Mouse (Mus musculus) neural tube, embryonic 13.5 days (tissue): Measurements from ENCODE around the gene Tyw1. TPM values are rescaled to one million over a fixed set of nuclear protein-coding genes. Genes with fewer than 3 reads are reported as not detected.

ENCODE experiments used
- ATAC-seq: fragments of 200-750 bp; cut with Nextera tagmentation; 2 replicates; pipeline ENCODE4 v1.8.0; 2017; ENCODE audit warnings: low read depth, mild to moderate bottlenecking, moderate TSS enrichment, moderate library complexity
- H3K27ac ChIP-seq: fragments of 300-500 bp; sonication (generic); replicated peaks from 2 replicates; pipeline ENCODE4 v1.5.1; 2015; ENCODE audit warnings: moderate library complexity, mild to moderate bottlenecking, inconsistent platforms
- H3K27me3 ChIP-seq: fragments of 300-500 bp; sonication (generic); 2 replicates; pipeline ENCODE4 v1.6.1; 2015; ENCODE audit warnings: mild to moderate bottlenecking, inconsistent platforms
- H3K36me3 ChIP-seq: fragments of 300-500 bp; sonication (generic); 2 replicates; pipeline ENCODE4 v1.6.1; 2015; ENCODE audit warnings: mild to moderate bottlenecking, inconsistent platforms
- H3K4me1 ChIP-seq: fragments of 300-500 bp; sonication (generic); replicated peaks from 2 replicates; pipeline ENCODE4 v1.6.1; 2015; ENCODE audit warnings: inconsistent platforms
- H3K4me2 ChIP-seq: fragments of 300-500 bp; sonication (generic); 2 replicates; pipeline ENCODE4 v1.6.1; 2015; ENCODE audit warnings: inconsistent platforms, mild to moderate bottlenecking, moderate library complexity
- H3K4me3 ChIP-seq: fragments of 300-500 bp; sonication (generic); 2 replicates; pipeline ENCODE4 v1.5.1; 2015; ENCODE audit warnings: mild to moderate bottlenecking, inconsistent platforms
- H3K9ac ChIP-seq: fragments of 300-500 bp; sonication (generic); 2 replicates; pipeline ENCODE4 v1.6.1; 2015; ENCODE audit warnings: moderate library complexity, mild to moderate bottlenecking, inconsistent platforms
- H3K9me3 ChIP-seq: fragments of 300-500 bp; sonication (generic); 2 replicates; pipeline ENCODE4 v1.6.1; 2016; ENCODE audit warnings: inconsistent platforms
- WGBS: fragments of 180-500 bp; shearing (Covaris S2); methylation state at CpG from one replicate; pipeline ENCODE4 v1.1.7; 2015; 5-methylcytosine and 5-hydroxymethylcytosine counted together
- polyA plus RNA-seq: library from polyadenylated mRNA; unstranded; fragments of >200 nt; fragmentation: Nextera tagmentation; extraction: Ambion mirVana; gene quantifications from 2 replicates; pipeline ENCODE4 v1.2.1, GENCODE M21; 2015

Tyw1 gene
- polyA plus RNA-seq = 23.2 and 27.0 TPM in 2 replicates

DNA sequence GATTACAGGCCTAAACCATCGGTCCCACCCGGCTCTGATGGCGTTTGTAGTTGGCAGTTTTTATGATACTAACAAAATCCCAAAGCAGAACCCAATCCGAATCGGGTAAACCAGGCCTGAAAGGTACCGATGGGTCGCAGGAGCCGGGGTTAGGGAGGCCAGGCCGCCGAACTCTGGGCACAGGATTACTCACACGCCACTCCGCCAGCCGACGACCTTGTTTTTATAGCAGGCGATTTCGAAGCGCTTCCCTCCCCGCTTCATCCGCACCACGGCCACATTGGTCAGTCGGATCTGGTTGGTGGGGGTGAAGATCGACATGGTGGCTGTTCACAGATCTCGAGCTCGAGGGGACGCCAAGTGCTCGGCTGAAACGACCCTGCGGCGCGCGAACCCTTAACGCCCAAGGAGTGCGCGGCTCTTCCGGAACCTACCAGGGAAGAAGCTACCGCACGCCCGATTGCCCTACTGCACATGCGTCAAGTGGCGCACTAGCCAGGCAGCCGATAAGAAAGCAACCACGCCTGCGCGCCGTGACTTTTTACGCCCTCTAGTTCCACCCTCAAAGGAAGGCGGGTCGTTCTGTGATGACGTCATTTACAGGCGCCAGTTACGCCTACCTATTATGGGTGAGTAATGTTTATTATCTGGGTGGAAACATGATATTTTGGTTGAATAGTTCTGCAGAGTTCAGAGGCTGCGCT lies at the start of gene Tyw1, which contains the start of gene Sbds:
Gene Tyw1, plus strand, starts transcription at position 603 of the 704 bp plus-strand sequence.
Gene Sbds, minus strand, starts transcription at position 514 of the 704 bp plus-strand sequence.
- H3K4me3 ChIP-seq = peak within 1 kb of the TSS; percentile 70
- H3K4me1 ChIP-seq = peaks cover 33% of the 10 kb centered on the region
- H3K9ac ChIP-seq = peak within 1 kb of the TSS; percentile 82
- peaks cover 37% of the 10 kb centered on the region for H3K36me3 ChIP-seq
- no peaks in the 10 kb centered on the region for H3K27me3 ChIP-seq
- H3K9me3 ChIP-seq = no peaks in the 10 kb centered on the region
- ATAC-seq = peak; percentile 85
- under 1% methylated on average over 52 of the region's 52 CpGs for WGBS
- H3K4me2 ChIP-seq = peak within 1 kb of the TSS; percentile 65
- peak within 1 kb of the TSS; percentile 70 for H3K27ac ChIP-seq

DNA sequence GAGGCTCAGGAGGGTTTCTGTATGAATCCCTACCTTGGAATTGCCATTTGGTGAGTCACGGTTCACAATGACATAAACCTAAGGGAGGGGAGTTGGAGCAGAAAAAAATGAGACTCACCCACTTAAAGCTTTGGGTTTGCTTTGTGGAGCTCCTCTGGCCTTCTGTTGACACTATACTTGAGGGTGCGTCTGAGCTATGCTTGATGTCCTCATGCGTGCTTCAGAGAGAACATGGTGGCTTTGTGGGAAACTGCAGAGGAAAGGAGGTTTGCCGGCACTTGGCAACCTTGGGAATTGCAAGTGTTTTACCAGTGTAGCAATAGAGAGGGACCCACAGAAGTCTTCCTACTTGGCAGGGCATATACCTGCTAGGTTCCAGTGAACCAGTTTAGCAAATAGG lies 48.1 kb upstream of the Tyw1 start:
- WGBS = 96% methylated on average over 4 of the region's 4 CpGs

DNA sequence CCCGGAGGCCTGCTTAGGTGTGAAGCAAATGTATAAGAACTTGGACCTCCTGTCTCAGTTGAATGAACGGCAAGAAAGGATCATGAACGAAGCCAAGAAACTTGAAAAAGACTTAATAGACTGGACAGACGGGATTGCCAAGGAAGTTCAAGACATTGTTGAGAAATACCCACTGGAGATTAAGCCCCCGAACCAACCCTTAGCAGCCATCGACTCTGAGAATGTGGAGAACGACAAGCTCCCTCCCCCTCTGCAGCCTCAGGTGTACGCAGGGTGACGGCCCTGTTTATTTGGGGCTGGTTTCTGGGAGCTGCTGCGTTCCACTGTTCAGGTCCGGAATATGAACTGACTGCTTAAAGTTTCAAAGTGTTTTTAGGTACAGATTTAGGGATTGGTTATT lies 42.5 kb upstream of the Tyw1 start:
- no peak overlapping the region for H3K9ac ChIP-seq
- no peaks in the 10 kb centered on the region for H3K9me3 ChIP-seq
- no peak for ATAC-seq
- H3K27me3 ChIP-seq = no peaks in the 10 kb centered on the region
- no peak overlapping the region for H3K27ac ChIP-seq
- 96% methylated on average over 11 of the region's 11 CpGs for WGBS
- no peak overlapping the region for H3K4me2 ChIP-seq
- no peaks in the 10 kb centered on the region for H3K4me1 ChIP-seq
- no peak overlapping the region for H3K4me3 ChIP-seq
- H3K36me3 ChIP-seq = peaks cover 70% of the 10 kb centered on the region

More for the DNA sequence above, 48.1 kb upstream of the Tyw1 start:
- Histone ChIP-seq H3K4me2 (no peak overlapping the region), H3K4me3 (no peak overlapping the region), H3K9ac (no peak overlapping the region), H3K9me3 (no peaks in the 10 kb centered on the region), H3K4me1 (no peaks in the 10 kb centered on the region), H3K27ac (no peak overlapping the region), H3K36me3 (peaks cover 66% of the 10 kb centered on the region), H3K27me3 (no peaks in the 10 kb centered on the region)
- no peak for ATAC-seq

DNA sequence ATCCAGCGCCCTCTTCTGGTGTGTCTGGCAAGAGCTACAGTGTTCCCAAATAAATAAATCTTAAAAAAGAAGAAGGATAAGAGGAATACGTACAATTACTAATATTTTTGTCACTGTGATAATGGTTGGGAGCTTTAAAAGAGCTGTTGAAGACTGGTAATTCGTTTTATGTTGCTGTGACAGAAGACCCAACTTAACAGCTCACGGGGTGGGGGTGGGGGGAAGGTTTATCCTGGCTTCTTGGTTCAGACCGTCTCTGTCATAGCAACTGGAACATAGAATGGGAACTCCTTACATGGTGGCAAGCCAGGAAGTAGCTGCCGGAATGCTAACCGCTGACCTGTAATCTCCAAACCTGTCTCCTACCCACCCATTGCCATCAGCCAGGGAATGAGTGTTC lies 38.6 kb upstream of the Tyw1 start, which contains the start of gene Tmem248:
Gene Tmem248, plus strand, starts transcription at position 301 of the 400 bp plus-strand sequence.
- no peak for ATAC-seq
- Histone ChIP-seq H3K4me1 (peaks cover 11% of the 10 kb centered on the region), H3K4me3 (no peak within 1 kb of the TSS), H3K36me3 (peaks cover 33% of the 10 kb centered on the region), H3K27ac (no peak within 1 kb of the TSS), H3K9ac (no peak within 1 kb of the TSS), H3K27me3 (no peaks in the 10 kb centered on the region), H3K4me2 (no peak within 1 kb of the TSS), H3K9me3 (no peaks in the 10 kb centered on the region)
- WGBS = 86% methylated on average over 7 of the region's 7 CpGs

DNA sequence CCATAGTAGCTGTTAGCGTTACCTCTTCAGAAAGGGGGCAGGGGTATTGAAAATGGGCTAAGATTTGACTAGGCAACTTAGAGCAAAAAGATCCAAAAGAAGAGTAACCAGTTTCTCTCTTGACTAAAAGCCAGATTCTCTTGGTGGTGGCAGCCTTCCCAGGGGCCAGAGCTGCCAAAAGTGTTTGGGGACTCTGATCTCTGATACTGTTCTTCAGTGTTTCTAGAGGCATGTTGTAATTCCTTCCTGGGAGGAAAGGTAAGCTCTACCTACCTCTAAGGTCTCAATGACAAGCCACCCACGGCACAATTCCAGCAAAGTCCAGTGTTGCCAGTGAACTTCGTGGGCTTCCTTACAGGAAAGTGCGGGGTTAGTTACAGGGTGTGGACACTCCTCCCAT lies 38.0 kb upstream of the Tyw1 start:
- Histone ChIP-seq H3K4me3 (no peak overlapping the region), H3K36me3 (peaks cover 28% of the 10 kb centered on the region), H3K4me2 (no peak overlapping the region), H3K4me1 (peaks cover 11% of the 10 kb centered on the region), H3K27ac (no peak overlapping the region), H3K9ac (no peak overlapping the region), H3K9me3 (no peaks in the 10 kb centered on the region), H3K27me3 (no peaks in the 10 kb centered on the region)
- no peak for ATAC-seq
- WGBS = 93% methylated on average over 4 of the region's 4 CpGs

DNA sequence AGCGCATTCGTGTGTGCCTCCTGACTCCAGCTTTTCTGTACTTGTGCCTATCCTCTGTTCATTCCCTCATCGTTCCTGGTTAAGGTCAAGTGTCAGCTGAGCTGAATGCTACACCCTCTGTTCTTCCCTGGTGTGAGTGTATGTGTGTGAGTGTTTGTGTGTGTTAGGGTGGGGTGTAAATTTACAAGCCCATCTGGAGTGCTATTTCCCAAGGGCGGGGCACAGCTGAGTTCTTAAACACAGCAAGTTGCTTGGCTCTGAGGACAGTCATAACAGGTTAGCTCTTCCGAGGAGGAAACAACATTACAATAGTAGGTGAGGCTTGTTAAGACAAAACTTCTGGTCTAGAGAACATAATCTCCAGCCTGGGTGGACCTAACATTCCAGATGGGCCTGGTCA lies 37.1 kb upstream of the Tyw1 start:
- no peak for ATAC-seq
- no peak overlapping the region for H3K9ac ChIP-seq
- H3K9me3 ChIP-seq = no peaks in the 10 kb centered on the region
- H3K4me1 ChIP-seq = peaks cover 18% of the 10 kb centered on the region
- H3K27ac ChIP-seq = no peak overlapping the region
- 91% methylated on average over 5 of the region's 5 CpGs for WGBS
- H3K4me3 ChIP-seq = no peak overlapping the region
- H3K4me2 ChIP-seq = no peak overlapping the region
- no peaks in the 10 kb centered on the region for H3K27me3 ChIP-seq
- H3K36me3 ChIP-seq = peaks cover 18% of the 10 kb centered on the region

DNA sequence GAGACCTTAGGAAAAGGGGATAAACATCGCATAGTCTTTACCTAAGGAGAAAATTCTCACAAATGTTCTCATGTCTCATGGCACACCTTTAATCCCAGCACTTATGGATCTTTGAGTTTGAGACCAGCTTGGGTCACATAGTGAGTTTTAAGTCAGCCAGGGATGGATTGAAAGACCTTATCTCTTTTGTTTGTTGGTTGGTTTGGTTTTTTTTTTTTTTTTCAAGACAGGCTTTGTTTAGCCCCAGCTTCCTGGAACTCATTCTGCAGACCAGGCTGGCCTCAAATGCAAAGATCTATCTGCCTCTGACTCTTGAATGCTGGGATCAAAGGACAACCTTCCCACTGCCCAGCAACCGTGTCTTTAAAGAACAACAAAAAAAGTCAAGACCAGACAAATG lies 34.1 kb upstream of the Tyw1 start:
- Histone ChIP-seq H3K9ac (peak overlapping the region; percentile 96), H3K36me3 (no peaks in the 10 kb centered on the region), H3K4me3 (peak overlapping the region; percentile 96), H3K4me1 (peaks cover 27% of the 10 kb centered on the region), H3K9me3 (no peaks in the 10 kb centered on the region), H3K27me3 (no peaks in the 10 kb centered on the region), H3K4me2 (peak overlapping the region; percentile 72), H3K27ac (peak overlapping the region; percentile 89)
- ATAC-seq = no peak
- WGBS = 51% methylated on average over 2 of the region's 2 CpGs

DNA sequence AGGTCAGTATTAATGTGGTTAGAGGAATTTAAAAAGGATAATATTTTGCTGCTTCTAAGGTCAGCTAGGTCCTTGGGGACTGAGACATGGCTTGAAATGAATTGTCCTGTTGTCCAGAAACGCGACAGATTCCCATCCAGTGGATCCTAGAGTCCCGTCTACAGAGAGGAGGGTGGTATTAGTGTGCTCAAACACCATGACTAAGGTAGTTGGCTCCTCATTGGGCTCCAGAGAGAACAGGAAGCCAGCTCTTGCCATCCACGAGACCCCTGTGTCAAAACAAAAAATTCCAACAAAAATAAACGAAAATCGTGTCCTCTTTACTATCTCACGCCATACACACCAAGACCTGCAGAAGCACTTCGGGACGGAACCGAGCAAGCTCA lies 33.7 kb upstream of the Tyw1 start:
- 0% methylated on average over 10 of the region's 10 CpGs for WGBS
- H3K4me3 ChIP-seq = peak overlapping the region; percentile 96
- no peaks in the 10 kb centered on the region for H3K36me3 ChIP-seq
- no peaks in the 10 kb centered on the region for H3K27me3 ChIP-seq
- peaks cover 27% of the 10 kb centered on the region for H3K4me1 ChIP-seq
- H3K4me2 ChIP-seq = peak overlapping the region; percentile 72
- peak overlapping the region; percentile 96 for H3K9ac ChIP-seq
- ATAC-seq = peak; percentile 71
- peak overlapping the region; percentile 89 for H3K27ac ChIP-seq
- H3K9me3 ChIP-seq = no peaks in the 10 kb centered on the region

DNA sequence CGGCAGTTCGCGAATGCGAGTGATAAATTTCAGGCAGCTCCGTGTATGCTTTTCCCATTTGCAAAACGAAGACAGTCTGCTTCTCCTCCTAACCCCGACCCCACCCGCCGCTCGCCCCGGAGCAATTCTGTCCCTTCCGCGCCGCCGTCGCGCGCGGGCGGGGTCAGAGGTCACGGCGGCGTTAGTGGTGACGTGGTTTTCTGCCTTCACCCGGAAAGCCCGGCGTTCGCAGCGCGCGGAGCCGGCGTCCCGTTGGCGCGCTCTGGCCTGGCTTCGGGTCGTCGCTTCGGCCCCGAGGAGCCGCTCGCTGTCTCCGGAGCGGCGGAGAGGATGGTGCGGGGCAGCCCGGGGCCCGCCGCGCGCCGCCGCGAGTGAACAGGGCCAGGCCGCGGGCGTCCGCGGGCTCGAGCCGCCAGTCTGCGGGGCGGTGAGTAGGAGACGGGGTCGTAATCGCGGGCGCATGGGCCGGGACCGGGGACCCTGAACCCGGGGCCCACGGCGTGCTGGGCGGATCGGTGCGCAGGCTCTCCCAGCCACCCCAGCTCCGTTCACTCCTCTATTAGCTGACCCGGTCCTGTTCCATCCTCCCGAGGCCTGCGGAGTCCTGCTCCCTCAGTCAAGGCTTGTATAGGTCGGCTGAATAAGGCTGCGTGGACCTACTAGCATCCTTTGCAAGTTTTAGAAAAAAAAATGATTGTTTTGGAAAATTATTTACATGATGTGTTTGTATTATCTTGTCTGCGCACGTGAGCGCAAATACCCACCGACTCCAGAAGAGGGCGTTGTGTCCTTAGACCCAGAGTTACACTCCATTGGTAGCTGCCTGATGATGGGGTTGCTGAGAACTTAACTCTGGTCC lies 33.0 kb upstream of the Tyw1 start:
- WGBS = under 1% methylated on average over 88 of the region's 88 CpGs
- Histone ChIP-seq H3K27me3 (no peaks in the 10 kb centered on the region), H3K4me3 (peak overlapping the region; percentile 96), H3K36me3 (no peaks in the 10 kb centered on the region), H3K4me1 (peaks cover 27% of the 10 kb centered on the region), H3K4me2 (peak overlapping the region; percentile 72), H3K9ac (peak overlapping the region; percentile 96), H3K27ac (peak overlapping the region; percentile 89), H3K9me3 (no peaks in the 10 kb centered on the region)
- ATAC-seq = peak; percentile 85

DNA sequence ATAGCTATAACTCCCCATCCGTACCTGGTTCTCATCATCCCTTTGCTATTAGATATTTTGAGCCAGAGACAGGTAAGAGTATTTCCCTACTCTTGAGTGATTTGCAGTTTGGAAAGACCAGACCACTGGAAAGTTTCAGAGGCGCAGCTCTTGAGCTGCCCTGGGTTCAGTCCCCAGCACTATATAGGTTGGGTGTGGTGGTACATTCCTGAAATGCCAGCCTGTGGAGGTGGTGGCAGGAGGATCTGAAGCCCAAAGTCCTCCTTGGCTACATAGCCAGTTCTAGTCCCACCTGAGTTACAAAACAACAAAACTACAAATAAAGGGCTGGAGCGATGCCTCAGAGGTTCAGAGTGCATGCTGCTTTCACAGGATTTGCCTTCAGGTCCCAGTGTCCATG lies 28.6 kb upstream of the Tyw1 start:
- Histone ChIP-seq H3K27me3 (no peaks in the 10 kb centered on the region), H3K9me3 (no peaks in the 10 kb centered on the region), H3K36me3 (peaks cover 20% of the 10 kb centered on the region), H3K4me2 (no peak overlapping the region), H3K27ac (no peak overlapping the region), H3K9ac (no peak overlapping the region), H3K4me3 (no peak overlapping the region), H3K4me1 (peaks cover 16% of the 10 kb centered on the region)
- 97% methylated on average over 3 of the region's 3 CpGs for WGBS
- no peak for ATAC-seq

DNA sequence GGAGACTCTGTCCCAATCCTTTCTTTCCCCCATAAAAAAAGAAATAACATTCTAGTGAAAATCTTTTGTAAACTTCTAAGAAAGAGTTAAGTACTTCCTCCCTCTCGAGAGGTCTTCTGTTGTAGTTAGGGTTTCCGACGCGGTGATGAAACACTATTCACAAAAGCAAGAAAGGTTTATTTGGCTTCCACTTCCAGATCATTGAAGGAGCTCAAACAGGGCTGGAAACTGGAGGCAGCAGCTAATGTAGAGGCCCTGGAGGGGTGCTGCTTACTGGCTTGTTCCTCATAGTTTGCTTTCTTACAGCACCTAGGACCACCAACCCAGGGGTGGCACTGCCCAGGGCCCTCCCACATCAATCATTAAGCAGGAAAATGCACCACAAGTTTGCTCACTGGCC lies 27.3 kb upstream of the Tyw1 start:
- peaks cover 33% of the 10 kb centered on the region for H3K36me3 ChIP-seq
- peaks cover 11% of the 10 kb centered on the region for H3K4me1 ChIP-seq
- no peak overlapping the region for H3K4me2 ChIP-seq
- H3K9me3 ChIP-seq = no peaks in the 10 kb centered on the region
- no peak for ATAC-seq
- H3K4me3 ChIP-seq = no peak overlapping the region
- no peak overlapping the region for H3K27ac ChIP-seq
- WGBS = 76% methylated on average over 4 of the region's 4 CpGs
- no peak overlapping the region for H3K9ac ChIP-seq
- no peaks in the 10 kb centered on the region for H3K27me3 ChIP-seq

DNA sequence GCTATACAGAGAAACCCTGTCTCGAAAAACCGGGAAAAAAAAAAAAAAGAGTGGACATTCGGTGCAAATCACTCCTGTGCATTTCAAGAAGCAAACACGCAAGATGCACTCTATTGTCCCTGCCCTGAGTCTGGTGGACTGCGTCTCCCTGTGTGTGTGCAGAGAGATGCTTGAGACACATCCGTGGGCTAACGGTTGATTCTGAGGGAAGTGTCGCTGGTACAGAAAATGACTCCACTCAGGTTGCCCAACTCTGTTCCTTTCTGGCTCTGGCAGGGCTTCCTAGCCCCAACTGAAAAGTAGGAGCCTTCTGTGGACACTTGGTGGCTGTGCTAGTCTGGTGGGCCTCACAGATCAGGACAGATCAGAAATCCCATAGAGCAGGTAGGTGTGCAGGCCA lies 19.1 kb upstream of the Tyw1 start:
- WGBS = 94% methylated on average over 8 of the region's 8 CpGs
- H3K4me2 ChIP-seq = no peak overlapping the region
- H3K27me3 ChIP-seq = no peaks in the 10 kb centered on the region
- H3K9me3 ChIP-seq = no peaks in the 10 kb centered on the region
- H3K27ac ChIP-seq = no peak overlapping the region
- peaks cover 97% of the 10 kb centered on the region for H3K36me3 ChIP-seq
- no peak overlapping the region for H3K4me3 ChIP-seq
- H3K4me1 ChIP-seq = no peaks in the 10 kb centered on the region
- H3K9ac ChIP-seq = no peak overlapping the region
- ATAC-seq = no peak
